Mouse (Mus musculus) erythroblast, embryonic 14.5 days (primary cell): ENCODE measurements at regions not wholly inside any gene's neighbourhood (a gene's known extent, or its start where the extent isn't known, plus 50 kb on each side); places are given as distances from the start of the nearest gene placed in this dataset.

Experiments used
- GATA1 ChIP-seq: IDR thresholded peaks from 2 replicates; pipeline ENCODE4 v1.6.1; 2012; ENCODE audit warnings: low read length, inconsistent platforms, mixed read lengths
- TAL1 ChIP-seq: IDR thresholded peaks from 3 replicates; pipeline ENCODE4 v1.6.1; 2012; ENCODE audit warnings: low read length, inconsistent platforms, mixed read lengths

DNA sequence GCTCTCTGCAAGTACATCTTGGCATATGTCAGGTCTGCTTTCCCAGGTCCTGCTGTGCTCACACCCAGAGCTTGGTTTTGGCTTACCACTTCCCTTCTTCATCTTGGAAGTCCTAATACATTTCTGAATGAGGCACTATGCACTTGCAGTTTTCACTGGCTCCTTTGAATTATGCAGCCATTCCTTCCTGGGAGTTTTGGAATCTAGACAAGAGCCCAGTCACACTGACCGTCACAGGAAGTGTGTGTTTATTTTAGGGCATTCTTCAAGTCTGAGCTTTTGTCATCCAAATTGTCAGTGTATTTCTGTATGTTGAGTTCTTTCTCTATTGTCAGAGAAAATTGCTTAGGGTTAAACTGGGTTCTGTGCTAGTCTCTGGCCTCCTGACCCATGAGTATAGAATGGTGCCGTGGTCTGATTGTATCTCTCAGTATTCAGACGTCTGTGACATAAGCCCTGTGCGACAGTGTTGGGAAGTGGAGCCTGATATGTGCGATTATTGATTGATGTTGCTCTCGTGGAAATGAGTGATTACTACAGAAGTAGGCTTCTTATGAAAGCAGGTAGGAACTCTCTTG, 162.6 kb upstream of the Serpine2 start:
- TF ChIP-seq GATA1: no peak
- no peak for TF ChIP-seq TAL1
